Mouse (Mus musculus): ENCODE data around the gene Auts2.

Auts2 gene

GRCm38 (mm10) chr5:132318026-132318765, 224.9 kb downstream of the Auts2 start:
- CTCF ChIA-PET = no interaction called here

- CTCF ChIA-PET = no interaction called here
These were observed 226.2 kb downstream of the Auts2 start for GRCm38 (mm10) chr5:132316897-132317296.

GRCm38 (mm10) chr5:132314300-132314699, 228.8 kb downstream of the Auts2 start:
- CTCF ChIA-PET = no interaction called here

- CTCF ChIA-PET = no interaction called here
These were observed 236.1 kb downstream of the Auts2 start for GRCm38 (mm10) chr5:132307000-132307399.

GRCm38 (mm10) chr5:132305354-132305934, 237.7 kb downstream of the Auts2 start:
- CTCF ChIA-PET = no interaction called here

GRCm38 (mm10) chr5:132302778-132303177, 240.4 kb downstream of the Auts2 start:
- CTCF ChIA-PET = no interaction called here

GRCm38 (mm10) chr5:132300794-132301193, 242.3 kb downstream of the Auts2 start:
- CTCF ChIA-PET = no interaction called here

GRCm38 (mm10) chr5:132299716-132300115, 243.4 kb downstream of the Auts2 start:
- CTCF ChIA-PET = no interaction called here

GRCm38 (mm10) chr5:132298996-132299395, 244.1 kb downstream of the Auts2 start:
- CTCF ChIA-PET = no interaction called here

- CTCF ChIA-PET = no interaction called here
These were observed 245.8 kb downstream of the Auts2 start for GRCm38 (mm10) chr5:132297309-132297708.

- CTCF ChIA-PET = no interaction called here
These were observed 248.7 kb downstream of the Auts2 start for GRCm38 (mm10) chr5:132294469-132294868.

GRCm38 (mm10) chr5:132292932-132293331, 250.2 kb downstream of the Auts2 start:
- CTCF ChIA-PET = no interaction called here

GRCm38 (mm10) chr5:132290606-132291535, 252.3 kb downstream of the Auts2 start:
- CTCF ChIA-PET = no interaction called here

GRCm38 (mm10) chr5:132283741-132284140, 259.4 kb downstream of the Auts2 start:
- CTCF ChIA-PET = no interaction called here

- CTCF ChIA-PET = no interaction called here
These were observed 268.8 kb downstream of the Auts2 start for GRCm38 (mm10) chr5:132274098-132274898.

- CTCF ChIA-PET = no interaction called here
These were observed 271.0 kb downstream of the Auts2 start for GRCm38 (mm10) chr5:132272132-132272531.

- CTCF ChIA-PET = no interaction called here
These were observed 272.2 kb downstream of the Auts2 start for GRCm38 (mm10) chr5:132270896-132271295.

- CTCF ChIA-PET = no interaction called here
These were observed 273.1 kb downstream of the Auts2 start for GRCm38 (mm10) chr5:132270074-132270473.

GRCm38 (mm10) chr5:132268351-132268967, 274.7 kb downstream of the Auts2 start:
- CTCF ChIA-PET = no interaction called here

GRCm38 (mm10) chr5:132265015-132265414, 278.1 kb downstream of the Auts2 start:
- CTCF ChIA-PET = no interaction called here

GRCm38 (mm10) chr5:132261750-132262149, 281.4 kb downstream of the Auts2 start:
- CTCF ChIA-PET = no interaction called here
